Mouse (Mus musculus) adrenal gland, postnatal 10 days (tissue): ENCODE data around the gene Zfp697. TPM values are rescaled to one million over a fixed set of nuclear protein-coding genes. Genes with fewer than 3 reads are reported as not detected.
A peak's percentile ranks its signal among the peaks of the same experiment; 100 is the strongest.
"Not testable (repeated sequence)": the region's sequence is repeated elsewhere in the genome, so short reads cannot be mapped to it uniquely, and the experiment has no call there.

Source experiments
- DNase-seq: peaks from one replicate; pipeline ENCODE4 v3.0.0; 2021; ENCODE audit warnings: mixed read lengths
- total RNA-seq, 2 experiments: library from RNA; stranded (reverse); gene quantifications; 2 replicates each; pipeline ENCODE4 v1.2.3; 2021

Zfp697 gene
- total RNA-seq, 2 experiments from 2014 or later = 3.0 to 3.8 TPM

GRCm38 (mm10) chr3:98630152-98630551 lies 247.9 kb downstream of the Zfp697 start, which contains the start of gene Hsd3b5:
Gene Hsd3b5 (minus strand): TSS chr3:98630252.
- no peak for DNase-seq

DNA sequence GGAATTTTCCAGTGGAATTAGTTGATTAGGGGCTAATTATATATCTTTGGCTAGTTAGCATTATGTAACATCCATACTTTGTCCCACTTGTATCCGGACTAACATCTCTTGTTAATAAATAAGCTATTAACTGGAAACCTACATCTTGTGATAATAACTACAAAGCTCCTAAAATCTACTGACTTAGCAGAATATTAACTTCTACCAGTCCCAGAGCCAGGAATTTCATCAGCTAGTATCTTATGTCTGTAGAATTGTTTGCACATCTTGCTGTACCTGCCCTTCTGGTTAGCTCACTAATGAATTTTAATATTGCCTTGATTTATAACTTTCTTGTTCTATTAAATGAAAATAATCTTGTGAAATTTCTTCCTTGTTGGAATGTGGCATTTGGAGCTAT lies 252.9 kb downstream of the Zfp697 start:
- no peak for DNase-seq

- DNase-seq = no peak
Measured at GRCm38 (mm10) chr3:98680786-98681185, 298.5 kb downstream of the Zfp697 start.

DNA sequence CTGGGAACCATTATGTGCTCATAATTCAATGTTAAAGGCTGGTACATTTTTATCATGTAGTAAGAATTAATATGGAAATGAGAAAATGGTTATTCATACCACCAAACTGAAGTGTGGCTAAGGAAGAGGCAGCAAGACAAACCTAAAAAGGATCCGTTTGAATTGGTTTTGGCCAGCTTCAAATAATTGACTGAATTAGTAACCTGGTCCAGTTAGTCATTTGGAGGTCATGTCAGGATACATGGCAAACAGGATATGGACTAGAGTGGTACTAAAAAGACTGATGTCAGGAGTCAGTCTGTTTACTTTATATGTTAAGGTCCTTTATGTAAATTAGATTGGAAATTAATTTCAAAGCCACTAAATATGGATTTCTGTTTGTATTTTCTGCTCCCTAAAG lies 300.1 kb downstream of the Zfp697 start:
- no peak for DNase-seq

GRCm38 (mm10) chr3:98720740-98721139 lies 338.5 kb downstream of the Zfp697 start:
- DNase-seq = no peak

DNA sequence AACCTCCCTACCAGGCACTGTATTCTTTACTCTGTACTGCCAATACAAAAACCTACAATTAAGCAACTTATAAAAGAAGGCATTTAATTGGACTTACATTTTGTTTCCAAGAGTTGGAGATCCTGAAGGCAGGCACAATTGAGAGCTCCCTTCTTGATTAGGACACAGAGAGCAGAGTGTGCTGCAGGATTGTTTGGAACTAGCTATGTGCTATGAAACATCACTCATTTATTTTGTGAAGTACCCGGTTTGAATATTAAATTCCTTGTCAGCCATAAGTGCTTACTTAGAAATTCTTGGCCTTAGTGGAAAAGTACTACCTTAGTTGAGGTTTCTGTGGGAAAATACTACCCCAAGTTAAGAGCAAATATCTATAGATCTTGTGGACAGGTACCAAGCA lies 342.1 kb downstream of the Zfp697 start, which contains the start of gene Hsd3b2:
Gene Hsd3b2, minus strand, starts transcription at position 168 of the 400 bp plus-strand sequence.
- DNase-seq = no peak

- no peak for DNase-seq
Measured at GRCm38 (mm10) chr3:98726281-98726680, 344.0 kb downstream of the Zfp697 start.

- DNase-seq = no peak
Measured at GRCm38 (mm10) chr3:98733724-98734123, 351.5 kb downstream of the Zfp697 start.

- DNase-seq = no peak
Measured at GRCm38 (mm10) chr3:98734340-98734739, 352.1 kb downstream of the Zfp697 start.

- DNase-seq = not testable (repeated sequence)
Measured at GRCm38 (mm10) chr3:98741043-98741442, 358.8 kb downstream of the Zfp697 start.

DNA sequence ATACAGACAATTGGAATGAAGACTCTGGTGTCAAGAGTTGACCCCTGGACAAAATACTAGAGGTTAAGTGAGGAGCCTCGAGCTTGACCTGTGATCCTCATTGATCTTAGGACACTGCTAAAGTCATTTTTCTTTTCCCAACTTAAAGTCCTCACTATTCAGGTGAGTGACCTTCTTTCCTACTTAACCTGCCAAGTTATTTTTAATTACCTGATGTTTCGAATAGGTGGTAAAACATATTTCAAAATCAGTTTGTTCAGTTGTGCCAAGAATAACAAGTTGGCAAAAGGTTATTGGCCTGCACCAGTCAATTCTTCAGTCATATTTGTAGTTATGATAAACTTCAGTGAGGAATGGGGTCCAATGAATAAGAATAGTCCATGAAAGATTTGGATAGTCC lies 369.9 kb downstream of the Zfp697 start:
- DNase-seq = no peak

DNA sequence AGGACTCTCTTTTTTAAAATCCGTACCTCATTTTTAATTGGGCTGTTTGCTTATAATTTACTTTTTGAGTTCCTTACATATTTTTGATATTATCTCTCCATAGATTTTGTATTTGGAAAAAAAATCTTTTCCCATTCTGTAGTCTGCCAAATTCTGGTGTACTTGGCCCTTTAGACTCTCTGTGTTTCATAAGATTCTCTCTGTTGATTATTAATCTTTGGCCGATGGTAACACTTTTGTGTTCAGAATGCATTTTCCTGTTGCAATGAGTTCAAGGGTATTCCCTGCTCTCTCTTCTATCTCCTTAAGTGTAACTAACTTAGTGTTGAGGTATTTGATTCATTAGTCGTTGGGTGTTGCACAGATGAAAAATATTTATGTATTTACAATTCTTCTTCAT lies 374.6 kb downstream of the Zfp697 start:
- DNase-seq = no peak

DNA sequence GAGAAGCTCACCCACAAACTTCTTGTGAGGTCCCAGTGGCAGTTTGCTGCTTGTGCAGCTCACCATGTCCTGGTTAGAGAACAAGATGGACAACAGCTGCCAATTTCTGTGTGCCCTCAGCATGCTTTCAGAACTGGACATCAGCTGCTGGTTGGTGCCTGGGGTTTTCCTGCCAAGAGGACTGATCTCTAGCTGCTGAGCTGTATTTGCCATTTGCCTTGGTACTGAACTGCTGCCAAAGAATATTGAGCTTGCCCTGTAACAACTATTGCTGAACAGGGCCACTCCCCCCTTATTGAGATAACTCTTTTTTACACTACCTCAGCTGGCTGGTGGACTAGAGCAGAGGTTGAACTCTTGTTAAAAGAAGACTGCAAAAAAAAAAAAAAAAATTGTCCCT lies 381.9 kb downstream of the Zfp697 start:
- peak; percentile 2 for DNase-seq

GRCm38 (mm10) chr3:98780921-98781320 lies 398.7 kb downstream of the Zfp697 start:
- DNase-seq = no peak

DNA sequence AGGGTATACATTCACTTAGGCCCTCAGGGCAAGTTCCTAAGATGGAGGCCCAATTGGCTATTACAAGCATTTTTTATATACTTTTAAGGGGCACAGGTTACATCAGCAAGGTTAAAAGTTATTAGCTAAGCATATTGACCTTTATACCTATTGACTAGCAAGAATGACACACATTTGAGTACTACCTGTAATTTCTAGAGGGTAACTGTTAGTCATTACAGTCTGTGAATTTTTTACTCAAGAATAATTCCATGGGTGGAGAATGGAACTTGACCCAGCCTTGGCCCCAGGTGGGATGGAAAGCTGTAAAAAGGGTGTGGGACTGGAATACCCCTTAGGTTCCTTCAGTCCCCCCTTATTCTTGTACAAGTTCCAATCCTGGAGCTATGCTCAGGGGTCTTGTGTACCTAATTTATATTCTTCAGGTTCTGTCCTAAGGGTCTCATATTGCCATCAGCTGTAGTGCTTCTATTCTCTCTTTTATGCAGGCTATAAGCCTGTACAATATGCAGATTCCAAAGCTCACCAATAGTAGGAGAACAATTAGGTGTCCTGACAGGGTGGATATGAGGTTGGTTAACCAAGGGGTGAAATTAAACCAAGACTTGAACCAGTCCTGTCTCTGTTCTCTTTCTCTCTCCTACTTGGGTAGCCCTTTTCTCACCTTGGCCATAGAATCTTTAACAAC lies 400.1 kb downstream of the Zfp697 start:
- DNase-seq = no peak

- DNase-seq = no peak
Measured at GRCm38 (mm10) chr3:98786551-98786950, 404.3 kb downstream of the Zfp697 start.

Other genes starting within 250 kb of the Zfp697 start
- not detected for gene Adam30, start 221.8 kb upstream of the Zfp697 start, total RNA-seq
- gene Reg4, start 160.3 kb upstream of the Zfp697 start, total RNA-seq = not detected
- gene Hmgcs2, start 102.0 kb upstream of the Zfp697 start, total RNA-seq = 100 to 1,000 TPM; 157 to 462 TPM
- gene Phgdh, start 42.5 kb upstream of the Zfp697 start, total RNA-seq = 10 to 100 TPM; 32.4 to 33.0 TPM
- gene Gm4450, start 74.7 kb downstream of the Zfp697 start, total RNA-seq = 1 to 10 TPM; 1.2 TPM
- not detected for gene Hsd3b4, start 128.1 kb downstream of the Zfp697 start, total RNA-seq
- gene Gm10681, start 206.3 kb downstream of the Zfp697 start, total RNA-seq = under 1 TPM; 0.57 to 0.67 TPM
- gene Hsd3b5, start 247.8 kb downstream of the Zfp697 start, total RNA-seq = 1 to 10 TPM; 5.0 to 7.9 TPM